Mouse (Mus musculus): Measurements from ENCODE around the gene Il17d.
A peak's percentile ranks its signal among the peaks of the same experiment; 100 is the strongest.

The Il17d gene

GRCm38 (mm10) chr14:57535646-57536045 lies 11.1 kb downstream of the Il17d start:
- DNase-seq (ENCODE audit: low spot score), result no peak

- no peak for DNase-seq (ENCODE audit: low spot score)
Measured at GRCm38 (mm10) chr14:57536820-57537219, 12.2 kb downstream of the Il17d start.

DNA sequence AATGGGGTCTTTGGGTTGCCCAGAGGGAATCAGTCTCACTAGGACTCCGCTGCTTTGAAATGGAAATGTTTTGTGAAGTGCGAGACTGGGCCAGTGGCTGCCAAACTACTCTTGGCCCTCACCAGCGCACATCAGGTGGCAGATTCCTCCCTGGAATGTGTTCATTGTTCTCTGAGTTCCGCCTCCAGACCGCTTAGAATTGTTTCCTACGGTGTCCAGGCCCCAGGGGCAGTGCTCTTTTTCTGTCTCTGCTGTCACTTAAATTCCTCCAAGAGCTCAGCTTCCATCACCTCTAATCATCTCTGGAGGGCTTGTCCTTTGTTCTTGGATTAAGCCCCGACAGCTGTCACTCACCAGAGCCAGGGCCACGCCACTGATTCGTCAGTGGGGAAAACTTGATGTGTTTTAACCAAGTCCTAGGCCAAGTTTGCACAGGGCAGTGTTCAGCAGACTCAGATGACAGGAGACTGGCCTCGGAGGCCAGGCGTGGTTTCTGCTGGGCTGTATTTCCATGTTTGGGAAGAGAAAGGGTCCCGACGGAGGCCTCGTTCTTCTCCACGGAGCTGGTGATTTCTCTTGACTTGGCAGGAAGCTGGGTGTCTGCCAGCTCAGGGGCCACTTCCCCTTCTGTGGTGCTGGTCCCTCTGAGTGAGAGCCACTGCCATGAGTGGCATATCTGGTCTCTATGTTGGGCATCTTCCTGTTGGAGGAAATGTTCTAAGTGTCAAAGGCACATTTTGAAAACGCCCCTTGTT lies 12.9 kb downstream of the Il17d start:
- no peak for DNase-seq (ENCODE audit: low spot score)

GRCm38 (mm10) chr14:57540683-57541082 lies 16.1 kb downstream of the Il17d start:
- DNase-seq (ENCODE audit: low spot score), result no peak

DNA sequence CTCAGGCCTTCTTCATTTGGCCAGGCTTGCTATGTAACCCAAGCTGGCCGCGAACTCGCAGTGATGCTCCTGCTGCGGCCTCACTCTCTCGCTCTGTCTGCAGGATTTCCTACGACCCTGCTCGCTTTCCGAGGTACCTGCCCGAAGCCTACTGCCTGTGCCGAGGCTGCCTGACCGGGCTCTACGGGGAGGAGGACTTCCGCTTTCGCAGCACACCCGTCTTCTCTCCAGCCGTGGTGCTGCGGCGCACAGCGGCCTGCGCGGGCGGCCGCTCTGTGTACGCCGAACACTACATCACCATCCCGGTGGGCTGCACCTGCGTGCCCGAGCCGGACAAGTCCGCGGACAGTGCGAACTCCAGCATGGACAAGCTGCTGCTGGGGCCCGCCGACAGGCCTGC lies 17.7 kb downstream of the Il17d start:
- peak; percentile 4 for DNase-seq (ENCODE audit: low spot score)

DNA sequence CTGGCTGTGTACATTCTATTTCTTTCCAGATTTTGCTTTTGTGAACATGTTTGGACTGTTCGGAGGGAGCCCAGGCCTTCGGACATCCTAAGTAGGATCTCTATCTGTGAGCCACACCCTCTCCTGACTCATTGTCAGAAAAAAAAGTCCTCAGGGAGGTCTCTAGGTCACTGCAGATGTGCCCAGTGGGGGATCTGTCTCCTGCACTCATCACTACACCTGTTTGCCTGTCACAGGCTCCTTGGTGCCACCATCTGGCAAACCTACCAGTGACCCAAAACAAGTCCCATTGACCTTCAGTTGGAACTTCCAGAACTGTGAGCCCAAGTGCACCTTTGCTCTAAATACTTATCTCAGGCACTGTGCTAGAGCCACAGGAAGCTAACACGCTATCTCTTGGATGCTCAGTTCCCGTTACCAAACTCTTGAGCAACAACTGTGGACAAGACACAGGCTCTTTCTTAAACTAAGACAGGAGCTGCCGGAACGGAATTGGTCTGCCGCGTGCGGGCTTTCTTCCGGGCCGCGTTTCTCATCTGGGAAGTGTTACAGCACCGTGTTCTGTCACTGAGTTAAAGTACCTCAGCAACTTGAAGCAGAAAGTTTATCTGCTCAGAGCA lies 19.0 kb downstream of the Il17d start:
- DNase-seq (ENCODE audit: low spot score), result no peak

DNA sequence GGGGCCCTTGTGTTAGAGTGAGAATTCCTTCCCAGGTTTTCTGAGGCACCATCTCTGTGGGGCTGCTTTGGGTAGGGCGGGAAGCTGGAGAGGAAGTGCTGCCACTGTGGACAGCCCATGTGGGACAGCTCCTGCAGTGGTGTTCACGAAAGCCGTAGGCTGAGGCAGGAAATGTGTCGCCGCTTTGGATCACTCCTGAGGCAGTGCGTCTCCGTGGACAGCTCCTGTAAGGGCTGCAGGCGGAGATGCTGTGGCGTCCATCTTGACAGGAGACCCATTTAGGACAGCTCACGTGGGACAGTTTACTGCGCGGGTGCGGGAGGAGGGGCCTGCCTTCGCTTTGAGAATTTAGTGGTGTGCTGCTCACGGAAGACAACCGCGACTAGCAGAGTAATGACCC lies 20.9 kb downstream of the Il17d start:
- no peak for DNase-seq (ENCODE audit: low spot score)

GRCm38 (mm10) chr14:57546131-57546530 lies 21.6 kb downstream of the Il17d start:
- no peak for DNase-seq (ENCODE audit: low spot score)

GRCm38 (mm10) chr14:57546557-57547021 lies 22.0 kb downstream of the Il17d start:
- no peak for DNase-seq (ENCODE audit: low spot score)

- DNase-seq (ENCODE audit: low spot score), result no peak
Measured at GRCm38 (mm10) chr14:57547062-57547461, 22.5 kb downstream of the Il17d start.

GRCm38 (mm10) chr14:57552945-57553344 lies 28.4 kb downstream of the Il17d start:
- no peak for DNase-seq (ENCODE audit: low spot score)

- DNase-seq (ENCODE audit: low spot score), result no peak
Measured at GRCm38 (mm10) chr14:57554434-57554833, 29.9 kb downstream of the Il17d start.

DNA sequence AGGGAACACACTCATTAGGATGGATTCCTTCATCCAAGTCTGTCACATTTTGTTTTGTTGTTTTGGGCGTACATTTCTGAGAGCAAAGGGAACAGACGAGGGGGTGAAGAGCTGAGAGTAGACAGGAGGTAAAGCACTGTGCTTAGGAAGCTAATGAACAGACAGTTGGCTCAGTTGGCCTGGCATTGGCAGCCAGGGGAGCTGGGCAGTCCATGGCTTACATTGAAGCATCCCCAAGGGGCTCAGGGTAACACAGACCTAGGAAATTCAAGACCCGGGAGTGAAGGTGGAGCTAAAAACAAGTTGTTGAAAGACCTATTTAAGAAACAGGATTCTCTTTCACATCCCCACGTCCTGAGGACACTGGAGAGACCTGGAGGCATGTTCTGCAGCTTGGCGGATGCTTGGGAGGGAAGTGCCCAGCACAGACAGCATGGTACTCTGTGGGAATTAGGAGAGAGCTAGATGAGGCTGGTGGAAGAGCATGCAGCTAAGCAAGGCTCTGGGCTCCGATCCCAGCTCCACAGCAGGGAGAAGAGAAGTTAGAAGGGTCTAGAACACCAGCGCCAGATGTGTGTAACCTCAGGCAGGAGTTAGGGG lies 31.0 kb downstream of the Il17d start:
- DNase-seq (ENCODE audit: low spot score), result no peak

- DNase-seq (ENCODE audit: low spot score), result no peak
Measured at GRCm38 (mm10) chr14:57556922-57557321, 32.3 kb downstream of the Il17d start.

DNA sequence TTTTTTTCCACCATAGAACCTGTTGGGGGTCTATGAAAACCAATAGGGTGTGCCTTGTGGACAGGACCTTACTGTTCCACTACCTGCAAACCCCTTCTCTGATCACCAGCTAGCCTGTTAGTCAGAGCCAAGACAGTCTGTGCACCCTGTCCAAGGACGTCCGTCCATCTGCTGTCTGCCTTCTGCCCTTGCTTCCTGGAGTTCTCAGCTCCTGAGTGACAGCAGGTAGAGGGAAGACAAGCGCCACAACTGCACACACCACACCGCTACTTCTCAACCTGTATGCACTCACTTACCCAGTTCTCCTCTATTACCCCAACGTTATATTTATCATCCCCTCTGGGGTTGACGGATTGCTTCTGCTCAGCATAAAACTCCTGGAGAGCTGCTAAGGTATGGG lies 41.0 kb downstream of the Il17d start:
- DNase-seq (ENCODE audit: low spot score), result no peak

GRCm38 (mm10) chr14:57571155-57572133 lies 46.9 kb downstream of the Il17d start, which contains the start of gene Eef1akmt1:
Eef1akmt1 (minus strand) TSS chr14:57571612.
- peak; percentile 90 for DNase-seq (ENCODE audit: low spot score)

GRCm38 (mm10) chr14:57574792-57575587 lies 50.4 kb downstream of the Il17d start:
- DNase-seq (ENCODE audit: low spot score), result no peak

- no peak for DNase-seq (ENCODE audit: low spot score)
Measured at GRCm38 (mm10) chr14:57576364-57577060, 51.9 kb downstream of the Il17d start.

- DNase-seq (ENCODE audit: low spot score), result no peak
Measured at GRCm38 (mm10) chr14:57591830-57592229, 67.3 kb downstream of the Il17d start.
